Mouse (Mus musculus) ES-Bruce4 (cell line): ENCODE data around the gene Fat3. TPM values are rescaled to one million over a fixed set of nuclear protein-coding genes. Genes with fewer than 3 reads are reported as not detected.

ENCODE experiments used
- H3K27ac ChIP-seq: 2 replicates; pipeline ENCODE4 v1.5.1; 2012; ENCODE audit warnings: low read length, inconsistent platforms; ENCODE audit not compliant: insufficient read depth
- H3K27me3 ChIP-seq: 2 replicates; pipeline ENCODE4 v1.6.1; 2012; ENCODE audit warnings: mild to moderate bottlenecking, low read length, inconsistent platforms; ENCODE audit not compliant: control insufficient read depth, poor library complexity, insufficient read depth, severe bottlenecking
- H3K36me3 ChIP-seq: 2 replicates; pipeline ENCODE4 v1.6.1; 2012; ENCODE audit warnings: inconsistent platforms, mild to moderate bottlenecking, low read length, moderate library complexity; ENCODE audit not compliant: control insufficient read depth, poor library complexity, insufficient read depth, severe bottlenecking
- H3K4me1 ChIP-seq: one replicate; pipeline ENCODE4 v1.8.1; 2011; ENCODE audit warnings: low read length; ENCODE audit not compliant: control insufficient read depth, insufficient read depth
- H3K4me3 ChIP-seq: 2 replicates; pipeline ENCODE4 v1.5.1; 2011; ENCODE audit warnings: low read depth, mild to moderate bottlenecking, low read length
- H3K9ac ChIP-seq: 2 replicates; pipeline ENCODE4 v1.6.1; 2012; ENCODE audit warnings: low read depth, mild to moderate bottlenecking, inconsistent platforms; ENCODE audit not compliant: poor library complexity, severe bottlenecking
- H3K9me3 ChIP-seq: replicated peaks from 2 replicates; pipeline ENCODE4 v1.6.1; 2012; ENCODE audit warnings: mild to moderate bottlenecking, low read length, inconsistent platforms; ENCODE audit not compliant: control insufficient read depth, poor library complexity, insufficient read depth, severe bottlenecking
- CTCF ChIP-seq: IDR thresholded peaks from one replicate; pipeline ENCODE4 v1.8.1; 2011; ENCODE audit warnings: low read depth, low read length
- EP300 ChIP-seq: IDR thresholded peaks from 2 replicates; pipeline ENCODE4 v1.6.1; 2011; ENCODE audit warnings: low read depth, low read length; ENCODE audit not compliant: insufficient read depth
- POLR2A ChIP-seq: IDR thresholded peaks from one replicate; pipeline ENCODE4 v1.8.1; 2011; ENCODE audit warnings: low read length; ENCODE audit not compliant: insufficient read depth
- polyA plus RNA-seq: library from polyadenylated mRNA; stranded (reverse); fragments of >200 nt; gene quantifications from 2 replicates; pipeline ENCODE4 v1.2.4, GENCODE M21; 2011; ENCODE audit warnings: low read depth; ENCODE audit not compliant: missing spikeins, insufficient read depth, insufficient read length

Gene Fat3
- polyA plus RNA-seq, 1 experiment, result 0.12 TPM

DNA sequence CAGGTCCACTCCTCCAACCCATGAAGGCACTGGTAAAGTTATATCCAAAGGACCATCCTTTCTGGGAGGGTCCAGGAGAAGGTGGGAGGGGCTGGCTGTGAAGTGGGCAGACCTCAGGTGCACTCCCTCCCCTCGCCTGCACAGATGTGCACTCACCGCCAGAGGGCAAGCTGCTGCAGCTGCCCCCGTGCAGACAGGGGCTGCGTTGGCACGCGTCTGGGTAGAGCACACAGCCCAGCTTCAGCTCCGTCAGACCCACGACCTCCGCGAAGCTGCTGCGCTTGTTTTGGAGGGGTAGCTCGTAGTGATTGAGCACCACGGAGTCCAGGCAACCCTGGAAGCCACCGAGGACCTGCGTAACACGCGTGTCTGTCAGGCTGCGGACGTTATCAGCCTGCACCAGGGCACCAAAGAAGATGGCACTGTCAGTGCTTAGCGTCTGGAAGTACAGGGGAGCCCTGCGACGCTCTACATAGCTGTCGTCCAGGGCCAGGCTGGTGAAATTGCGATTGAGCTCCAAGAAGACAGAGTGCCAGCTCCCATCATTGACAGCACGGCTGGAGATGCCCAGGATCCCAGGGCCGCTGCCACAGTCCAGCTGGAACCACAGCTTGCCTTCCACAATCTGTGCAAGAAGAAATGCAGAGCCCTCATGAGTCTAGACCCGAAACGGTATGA lies 563.1 kb downstream of the Fat3 start:
- Histone ChIP-seq H3K27ac (no peak overlapping the region), H3K4me3 (peak overlapping the region; percentile 47), H3K9ac (no peak overlapping the region), H3K36me3 (no peaks in the 10 kb centered on the region), H3K9me3 (no peaks in the 10 kb centered on the region), H3K4me1 (no peaks in the 10 kb centered on the region), H3K27me3 (no peaks in the 10 kb centered on the region)
- TF ChIP-seq EP300 (no peak), POLR2A (no peak), CTCF (peak; percentile 27)

- TF ChIP-seq EP300 (no peak), POLR2A (no peak), CTCF (no peak)
- no peaks in the 10 kb centered on the region for H3K4me1 ChIP-seq
- H3K9ac ChIP-seq, result no peak overlapping the region
- no peaks in the 10 kb centered on the region for H3K9me3 ChIP-seq
- H3K27me3 ChIP-seq, result no peaks in the 10 kb centered on the region
- no peak overlapping the region for H3K27ac ChIP-seq
- H3K4me3 ChIP-seq, result no peak overlapping the region
- H3K36me3 ChIP-seq, result no peaks in the 10 kb centered on the region
These were observed 570.1 kb downstream of the Fat3 start for GRCm38 (mm10) chr9:15930928-15931443.

DNA sequence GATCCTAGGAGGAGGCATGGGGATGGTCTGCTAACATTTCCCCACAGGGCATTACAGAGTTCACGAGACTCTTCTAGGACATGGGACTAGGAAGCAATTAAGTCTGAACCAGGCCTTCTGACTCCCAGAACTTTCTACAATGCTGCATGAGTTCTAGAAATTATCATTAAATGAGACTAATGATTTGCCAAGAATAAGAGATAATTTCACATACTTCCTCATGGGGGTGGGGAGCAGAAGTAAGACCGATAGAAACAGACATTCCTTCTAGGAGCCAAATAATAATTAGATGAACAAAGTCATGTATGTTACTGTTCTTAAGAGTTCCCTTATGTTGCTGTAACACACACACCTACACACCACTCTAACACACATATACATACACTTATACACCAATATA lies 572.8 kb downstream of the Fat3 start:
- no peak overlapping the region for H3K4me3 ChIP-seq
- TF ChIP-seq POLR2A (no peak), CTCF (no peak), EP300 (no peak)
- no peaks in the 10 kb centered on the region for H3K27me3 ChIP-seq
- no peak overlapping the region for H3K9ac ChIP-seq
- no peaks in the 10 kb centered on the region for H3K4me1 ChIP-seq
- H3K27ac ChIP-seq, result no peak overlapping the region
- no peaks in the 10 kb centered on the region for H3K36me3 ChIP-seq
- no peaks in the 10 kb centered on the region for H3K9me3 ChIP-seq

DNA sequence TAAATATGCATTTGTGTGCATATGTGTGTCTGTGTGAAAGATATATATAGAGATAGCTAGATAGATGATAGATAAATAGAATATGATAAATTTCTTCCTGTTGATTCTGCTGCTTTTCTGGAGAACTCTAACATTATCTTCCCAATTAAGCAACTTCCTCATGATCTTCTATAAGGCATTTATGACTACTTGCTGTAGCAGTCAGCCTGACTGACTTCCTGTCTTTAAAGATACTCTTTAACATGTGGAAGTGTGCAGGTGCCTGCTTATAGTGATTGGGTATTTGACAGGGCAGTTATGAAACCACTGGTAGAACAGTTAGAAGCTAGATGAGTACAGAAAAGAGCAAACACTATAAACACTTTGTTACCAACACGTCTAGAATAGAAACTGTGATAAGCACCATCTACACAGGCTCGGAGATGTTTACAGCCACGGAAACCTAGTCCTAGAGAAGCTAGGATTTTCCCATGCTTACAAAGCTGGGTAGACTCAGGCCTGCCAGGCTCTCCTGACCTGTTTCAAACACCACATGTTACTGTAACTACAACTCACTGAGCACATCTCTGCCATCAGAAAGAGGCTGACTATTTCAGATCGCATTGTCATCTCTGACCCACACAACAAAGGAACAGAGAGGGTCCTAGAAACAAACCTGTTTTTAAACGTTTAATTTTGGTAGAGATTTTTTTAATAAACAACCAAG lies 573.6 kb downstream of the Fat3 start:
- Histone ChIP-seq H3K4me1 (no peaks in the 10 kb centered on the region), H3K36me3 (no peaks in the 10 kb centered on the region), H3K27ac (no peak overlapping the region), H3K27me3 (no peaks in the 10 kb centered on the region), H3K9me3 (no peaks in the 10 kb centered on the region), H3K9ac (no peak overlapping the region), H3K4me3 (no peak overlapping the region)
- TF ChIP-seq POLR2A (no peak), CTCF (no peak), EP300 (no peak)

GRCm38 (mm10) chr9:15925237-15925636 lies 575.8 kb downstream of the Fat3 start:
- no peak for TF ChIP-seq POLR2A
- TF ChIP-seq EP300, result no peak
- no peak for TF ChIP-seq CTCF
- H3K9ac ChIP-seq, result no peak overlapping the region
- no peaks in the 10 kb centered on the region for H3K4me1 ChIP-seq
- no peak overlapping the region for H3K4me3 ChIP-seq
- H3K9me3 ChIP-seq, result no peaks in the 10 kb centered on the region
- no peaks in the 10 kb centered on the region for H3K36me3 ChIP-seq
- H3K27ac ChIP-seq, result no peak overlapping the region
- H3K27me3 ChIP-seq, result no peaks in the 10 kb centered on the region

DNA sequence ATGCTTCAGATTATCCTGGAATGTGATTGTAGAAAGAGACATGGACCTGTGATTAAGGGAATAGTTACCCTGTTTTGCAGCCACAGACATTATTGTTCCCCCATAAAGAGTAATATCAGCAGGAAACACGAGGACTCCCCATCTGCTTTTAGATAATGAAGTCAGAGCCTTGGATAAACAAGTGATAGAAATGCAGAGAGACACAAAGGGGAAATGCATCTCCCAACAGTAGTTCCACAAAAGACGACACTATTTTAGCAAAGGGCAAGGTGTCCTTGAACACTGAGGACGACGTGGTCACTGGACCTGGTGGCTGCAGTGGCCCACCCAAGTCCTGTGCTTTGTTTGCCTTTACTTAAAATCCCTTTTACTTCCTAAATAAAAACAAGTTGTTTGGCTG lies 580.8 kb downstream of the Fat3 start:
- Histone ChIP-seq H3K4me3 (no peak overlapping the region), H3K27ac (no peak overlapping the region), H3K9me3 (no peaks in the 10 kb centered on the region), H3K27me3 (no peaks in the 10 kb centered on the region), H3K4me1 (no peaks in the 10 kb centered on the region), H3K9ac (no peak overlapping the region), H3K36me3 (no peaks in the 10 kb centered on the region)
- TF ChIP-seq CTCF (no peak), EP300 (no peak), POLR2A (no peak)
